Mouse (Mus musculus): ENCODE measurements around the gene Poc5. TPM values are rescaled to one million over a fixed set of nuclear protein-coding genes. Genes with fewer than 3 reads are reported as not detected.

Gene Poc5
- polyA plus RNA-seq, 1 experiment from 2014 or later: 11.3 TPM

DNA sequence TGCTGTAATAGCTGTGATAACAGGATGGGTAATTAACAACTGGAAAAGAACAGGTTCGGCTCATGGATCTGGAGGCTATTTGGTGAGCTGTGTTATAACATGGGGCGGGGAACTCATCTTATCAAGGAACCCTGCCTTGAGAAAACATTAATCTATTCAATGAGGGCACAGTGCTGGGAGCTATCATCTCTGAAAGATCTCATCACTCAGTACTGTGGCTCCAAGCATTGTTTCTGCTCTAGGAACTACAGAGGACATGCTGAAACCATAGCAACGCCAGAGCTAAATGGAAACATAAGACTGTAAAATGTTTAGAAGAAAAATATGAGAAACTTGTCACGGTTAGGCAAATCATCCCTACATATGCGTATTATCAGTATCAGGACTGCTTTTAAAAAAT, 69.9 kb downstream of the Poc5 start:
- Histone ChIP-seq H3K36me3 (ENCODE audit: control insufficient read depth, insufficient read depth, low read length) (no peaks in the 10 kb centered on the region), H3K4me1 (ENCODE audit: control insufficient read depth in 2 of 2, insufficient read depth in 2 of 2, low read length in 2 of 2) (peaks cover 0 to 3% of the 10 kb centered on the region in 2 experiments; a peak in 1 of 4 replicates), H3K27ac (replicated peaks in 1 of 2; ENCODE audit: control insufficient read depth in 1 of 2, insufficient read depth in 1 of 2, low read depth in 2 of 2, low read length in 2 of 2) (no peak overlapping the region), H3K4me3 (ENCODE audit: control insufficient read depth in 1 of 2, insufficient read depth in 1 of 2, low read depth in 1 of 2, low read length in 2 of 2) (no peak overlapping the region), H3K9ac (ENCODE audit: low read length) (no peak overlapping the region), H3K4me2 (ENCODE audit: low read length) (no peak overlapping the region), H3K9me3 (ENCODE audit: control insufficient read depth, low read length) (no peaks in the 10 kb centered on the region), H3K27me3 (ENCODE audit: control insufficient read depth, insufficient read depth, low read length) (no peaks in the 10 kb centered on the region)
- 50% methylated on average over 5 of the region's 5 CpGs for WGBS
- no peak for ATAC-seq (ENCODE audit: insufficient number of reproducible peaks, insufficient read depth, low FRiP score, low read depth)

- ATAC-seq (ENCODE audit: insufficient number of reproducible peaks, insufficient read depth, low FRiP score, low read depth): no peak
- 66% methylated on average over 4 of the region's 4 CpGs for WGBS
- H3K27ac ChIP-seq (replicated peaks in 1 of 2; ENCODE audit: control insufficient read depth in 1 of 2, insufficient read depth in 1 of 2, low read depth in 2 of 2, low read length in 2 of 2): no peak overlapping the region
Observed at GRCm38 (mm10) chr13:96458606-96459005, 70.5 kb downstream of the Poc5 start.

DNA sequence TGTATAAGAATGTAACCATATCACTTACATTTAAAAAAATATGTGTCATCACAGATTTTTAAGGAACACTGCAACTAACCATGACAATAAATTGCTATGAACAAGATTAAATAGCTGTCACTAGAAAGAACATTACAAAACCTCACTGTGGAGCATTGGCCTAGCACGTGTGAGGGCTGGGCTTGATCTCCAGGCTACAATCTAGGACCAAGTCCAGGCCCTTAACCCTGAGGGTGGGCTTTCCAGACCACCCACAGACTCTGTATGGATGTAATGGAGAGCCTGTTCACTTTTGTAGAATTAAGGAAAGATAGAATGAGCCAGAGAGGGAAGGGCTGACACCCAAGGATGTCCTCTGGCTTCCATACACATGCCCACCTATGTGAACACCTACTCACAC, 74.5 kb downstream of the Poc5 start:
- no peaks in the 10 kb centered on the region for H3K9me3 ChIP-seq (ENCODE audit: control insufficient read depth, low read length)
- H3K4me2 ChIP-seq (ENCODE audit: low read length): no peak overlapping the region
- no peaks in the 10 kb centered on the region for H3K4me1 ChIP-seq (ENCODE audit: control insufficient read depth in 2 of 2, insufficient read depth in 2 of 2, low read length in 2 of 2)
- H3K27me3 ChIP-seq (ENCODE audit: control insufficient read depth, insufficient read depth, low read length): no peaks in the 10 kb centered on the region
- no peak overlapping the region for H3K27ac ChIP-seq (replicated peaks in 1 of 2; ENCODE audit: control insufficient read depth in 1 of 2, insufficient read depth in 1 of 2, low read depth in 2 of 2, low read length in 2 of 2)
- no peak overlapping the region for H3K9ac ChIP-seq (ENCODE audit: low read length)
- no peak overlapping the region for H3K4me3 ChIP-seq (ENCODE audit: control insufficient read depth in 1 of 2, insufficient read depth in 1 of 2, low read depth in 1 of 2, low read length in 2 of 2)
- H3K36me3 ChIP-seq (ENCODE audit: control insufficient read depth, insufficient read depth, low read length): no peaks in the 10 kb centered on the region
- ATAC-seq (ENCODE audit: insufficient number of reproducible peaks, insufficient read depth, low FRiP score, low read depth): no peak
- WGBS: 80% methylated on average over 1 of the region's 1 CpGs

More at GRCm38 (mm10) chr13:96458606-96459005, 70.5 kb downstream of the Poc5 start:
- H3K9me3 ChIP-seq (ENCODE audit: control insufficient read depth, low read length): no peaks in the 10 kb centered on the region
- H3K36me3 ChIP-seq (ENCODE audit: control insufficient read depth, insufficient read depth, low read length): no peaks in the 10 kb centered on the region
- H3K27me3 ChIP-seq (ENCODE audit: control insufficient read depth, insufficient read depth, low read length): no peaks in the 10 kb centered on the region
- H3K4me3 ChIP-seq (ENCODE audit: control insufficient read depth in 1 of 2, insufficient read depth in 1 of 2, low read depth in 1 of 2, low read length in 2 of 2): no peak overlapping the region
- H3K4me1 ChIP-seq (ENCODE audit: control insufficient read depth in 2 of 2, insufficient read depth in 2 of 2, low read length in 2 of 2): peaks cover 0 to 3% of the 10 kb centered on the region in 2 experiments; a peak in 1 of 4 replicates
- H3K9ac ChIP-seq (ENCODE audit: low read length): no peak overlapping the region
- no peak overlapping the region for H3K4me2 ChIP-seq (ENCODE audit: low read length)

DNA sequence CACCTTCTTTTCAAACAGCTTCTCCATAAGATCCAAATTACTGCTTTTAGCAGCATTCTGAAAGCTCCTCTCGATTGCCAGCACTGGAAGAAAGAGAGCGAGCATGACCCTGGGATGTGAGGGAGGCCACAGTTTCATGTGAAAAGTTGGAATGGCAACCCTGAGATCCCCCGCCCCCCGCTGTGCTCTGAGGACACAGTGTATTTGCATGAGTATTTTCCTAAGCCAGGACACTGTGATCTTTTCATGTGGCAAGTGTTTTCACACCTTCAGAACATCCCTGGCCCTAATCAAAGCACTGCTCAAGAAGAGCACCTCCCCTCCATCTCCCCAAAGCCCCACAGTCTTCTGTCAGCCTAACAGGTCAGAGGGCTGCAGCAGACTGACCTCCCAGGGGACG, 77.2 kb downstream of the Poc5 start:
- WGBS: 42% methylated on average over 5 of the region's 5 CpGs
- Histone ChIP-seq H3K9ac (ENCODE audit: low read length) (no peak overlapping the region), H3K27ac (replicated peaks in 1 of 2; ENCODE audit: control insufficient read depth in 1 of 2, insufficient read depth in 1 of 2, low read depth in 2 of 2, low read length in 2 of 2) (no peak overlapping the region), H3K4me2 (ENCODE audit: low read length) (no peak overlapping the region), H3K4me3 (ENCODE audit: control insufficient read depth in 1 of 2, insufficient read depth in 1 of 2, low read depth in 1 of 2, low read length in 2 of 2) (no peak overlapping the region), H3K9me3 (ENCODE audit: control insufficient read depth, low read length) (no peaks in the 10 kb centered on the region), H3K27me3 (ENCODE audit: control insufficient read depth, insufficient read depth, low read length) (no peaks in the 10 kb centered on the region), H3K4me1 (ENCODE audit: control insufficient read depth in 2 of 2, insufficient read depth in 2 of 2, low read length in 2 of 2) (no peaks in the 10 kb centered on the region), H3K36me3 (ENCODE audit: control insufficient read depth, insufficient read depth, low read length) (no peaks in the 10 kb centered on the region)
- ATAC-seq (ENCODE audit: insufficient number of reproducible peaks, insufficient read depth, low FRiP score, low read depth): no peak

Small RNAs within 50 kb of the gene (microRNA-seq; reads per million reads assigned to microRNA genes)
- gene Gm25213: not detected

Other genes with a start within 250 kb of the Poc5 start
- 1.1 TPM in 2 replicates for gene Ankdd1b, start 82.9 kb downstream of the Poc5 start, polyA plus RNA-seq (2014; fragmentation: Nextera tagmentation; extraction: Ambion mirVana)
- gene Gm17622, start 102.4 kb downstream of the Poc5 start, polyA plus RNA-seq (2014; fragmentation: Nextera tagmentation; extraction: Ambion mirVana): not detected in 2 replicates
- 7.2 and 7.6 TPM in 2 replicates for gene Polk, start 154.3 kb downstream of the Poc5 start, polyA plus RNA-seq (2014; fragmentation: Nextera tagmentation; extraction: Ambion mirVana)
- 10.0 and 11.9 TPM in 2 replicates for gene Col4a3bp, start 154.3 kb downstream of the Poc5 start, polyA plus RNA-seq (2014; fragmentation: Nextera tagmentation; extraction: Ambion mirVana)

Data from heart, embryonic 14.5 days (tissue).